Mouse (Mus musculus) gastrocnemius, adult 18-20 months (tissue): ENCODE results near the gene Cdyl. TPM values are rescaled to one million over a fixed set of nuclear protein-coding genes. Genes with fewer than 3 reads are reported as not detected.

Experiments
- DNase-seq: peaks from one replicate; pipeline ENCODE4 v3.0.0; 2021; ENCODE audit warnings: low spot score
- total RNA-seq, 2 experiments: library from RNA; stranded (reverse); gene quantifications; 2 replicates each; pipeline ENCODE4 v1.2.3; 2021

The Cdyl gene
- total RNA-seq, 2 experiments from 2014 or later, result 4.5 to 5.8 TPM

DNA sequence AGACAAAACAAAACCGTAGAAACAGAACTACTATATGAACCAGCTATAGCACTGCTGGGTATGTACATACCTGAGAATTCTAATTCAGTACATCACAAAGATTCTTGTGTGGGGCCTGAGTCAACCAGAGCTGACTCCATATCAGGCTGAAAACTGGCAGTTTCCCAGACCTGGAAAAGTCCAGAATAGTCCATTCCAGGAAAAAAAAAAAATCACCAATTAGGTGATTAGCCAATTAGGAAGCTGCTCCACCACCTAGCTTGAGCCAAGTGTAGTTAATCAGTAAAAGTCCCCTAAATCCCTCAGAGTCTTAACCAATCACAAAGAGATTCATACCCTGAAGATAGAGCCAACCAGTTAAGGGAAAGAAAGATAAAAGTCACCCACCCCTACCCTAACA, 251.8 kb downstream of the Cdyl start:
- DNase-seq, result no peak

Other genes with a start within 250 kb of the Cdyl start
- 10 to 100 TPM; 11.8 to 17.2 TPM for gene Rpp40, start 246.5 kb downstream of the Cdyl start, total RNA-seq